Mouse (Mus musculus) regulatory T cell (primary cell): ENCODE data around the gene Abcc6.

Experiments used
- in situ Hi-C: fragments of 300-600 bp; cut with MboI, MseI; formaldehyde crosslinking; loops from one replicate; pipeline ENCODE4 v1.15.1; 2025; ENCODE audit warnings: high pct_unique_total_duplicates

The Abcc6 gene

GRCm38 (mm10) chr7:46030145-46030488 is at the start of gene Abcc6:
Gene Abcc6, minus strand, starts transcription at chr7:46030302.
- in situ Hi-C loops: no loop called here

GRCm38 (mm10) chr7:46077675-46078074 is 47.6 kb upstream of the Abcc6 start:
- in situ Hi-C loops: no loop called here

GRCm38 (mm10) chr7:46076844-46077243 is 46.7 kb upstream of the Abcc6 start:
- in situ Hi-C loops: no loop called here

- in situ Hi-C loops: no loop called here
Observed at GRCm38 (mm10) chr7:46068831-46069230, 38.7 kb upstream of the Abcc6 start.

- in situ Hi-C loops: no loop called here
Observed at GRCm38 (mm10) chr7:46063296-46063695, 33.2 kb upstream of the Abcc6 start.

GRCm38 (mm10) chr7:46061614-46062013 is 31.5 kb upstream of the Abcc6 start:
- in situ Hi-C loops: no loop called here

GRCm38 (mm10) chr7:46060688-46061087 is 30.6 kb upstream of the Abcc6 start:
- in situ Hi-C loops: no loop called here

- in situ Hi-C loops: no loop called here
Observed at GRCm38 (mm10) chr7:46058882-46059281, 28.8 kb upstream of the Abcc6 start.

GRCm38 (mm10) chr7:46053566-46053965 is 23.5 kb upstream of the Abcc6 start:
- in situ Hi-C loops: no loop called here

- in situ Hi-C loops: no loop called here
Observed at GRCm38 (mm10) chr7:46052161-46052821, 22.2 kb upstream of the Abcc6 start.

- in situ Hi-C loops: no loop called here
Observed at GRCm38 (mm10) chr7:46049981-46050380, 19.9 kb upstream of the Abcc6 start.

GRCm38 (mm10) chr7:46047873-46048562 is 17.9 kb upstream of the Abcc6 start:
- in situ Hi-C loops: no loop called here

GRCm38 (mm10) chr7:46045882-46046281 is 15.8 kb upstream of the Abcc6 start:
- in situ Hi-C loops: no loop called here

- in situ Hi-C loops: no loop called here
Observed at GRCm38 (mm10) chr7:46044106-46044505, 14.0 kb upstream of the Abcc6 start.

- in situ Hi-C loops: no loop called here
Observed at GRCm38 (mm10) chr7:46039873-46040272, 9.8 kb upstream of the Abcc6 start.

- in situ Hi-C loops: no loop called here
Observed at GRCm38 (mm10) chr7:46037433-46037832, 7.3 kb upstream of the Abcc6 start.

GRCm38 (mm10) chr7:46035468-46035867 is 5.4 kb upstream of the Abcc6 start:
- in situ Hi-C loops: no loop called here

- in situ Hi-C loops: no loop called here
Observed at GRCm38 (mm10) chr7:46034991-46035390, 4.9 kb upstream of the Abcc6 start.

- in situ Hi-C loops: no loop called here
Observed at GRCm38 (mm10) chr7:46033870-46034337, 3.8 kb upstream of the Abcc6 start.

GRCm38 (mm10) chr7:46033109-46033869 is 3.2 kb upstream of the Abcc6 start, which contains the start of gene Nomo1:
Gene Nomo1, plus strand, starts transcription at chr7:46033698.
- in situ Hi-C loops: no loop called here

- in situ Hi-C loops: no loop called here
Observed at GRCm38 (mm10) chr7:46031075-46031474, 973 bp upstream of the Abcc6 start.
